Mouse (Mus musculus) intestine, embryonic 14.5 days (tissue): ENCODE results near the gene Nup62. TPM values are rescaled to one million over a fixed set of nuclear protein-coding genes. Genes with fewer than 3 reads are reported as not detected.

Experiments
- ATAC-seq: fragments of 200-750 bp; cut with Nextera tagmentation; replicated peaks from 2 replicates; pipeline ENCODE4 v1.8.0; 2017; ENCODE audit warnings: low read depth, moderate number of reproducible peaks, moderate TSS enrichment, moderate library complexity; ENCODE audit not compliant: low FRiP score, low TSS enrichment
- DNase-seq: peaks from one replicate; pipeline ENCODE4 v3.0.0-alpha.2; 2018; ENCODE audit warnings: low spot score
- H3K27ac ChIP-seq: fragments of 300-500 bp; sonication (generic); 2 replicates; pipeline ENCODE4 v1.5.1; 2014; ENCODE audit warnings: low read depth, mild to moderate bottlenecking, control low read depth
- H3K27me3 ChIP-seq: fragments of 300-500 bp; sonication (generic); replicated peaks from 2 replicates; pipeline ENCODE4 v1.6.1; 2014; ENCODE audit warnings: low read length, control low read depth; ENCODE audit not compliant: control insufficient read depth, insufficient read depth
- H3K36me3 ChIP-seq: fragments of 300-500 bp; sonication (generic); 2 replicates; pipeline ENCODE4 v1.6.1; 2014; ENCODE audit warnings: low read length, control low read depth; ENCODE audit not compliant: control insufficient read depth, insufficient read depth
- H3K4me1 ChIP-seq: fragments of 300-500 bp; sonication (generic); replicated peaks from 2 replicates; pipeline ENCODE4 v1.6.1; 2014; ENCODE audit warnings: low read length, control low read depth, mixed read lengths; ENCODE audit not compliant: control insufficient read depth, insufficient read depth
- H3K4me2 ChIP-seq: fragments of 300-500 bp; sonication (generic); 2 replicates; pipeline ENCODE4 v1.6.1; 2014; ENCODE audit warnings: low read length
- H3K4me3 ChIP-seq: fragments of 300-500 bp; sonication (generic); 2 replicates; pipeline ENCODE4 v1.5.1; 2014; ENCODE audit warnings: low read depth, low read length, control low read depth, mixed read lengths
- H3K9ac ChIP-seq: fragments of 300-500 bp; sonication (generic); 2 replicates; pipeline ENCODE4 v1.6.1; 2014; ENCODE audit warnings: mild to moderate bottlenecking, low read length
- H3K9me3 ChIP-seq: fragments of 300-500 bp; sonication (generic); 2 replicates; pipeline ENCODE4 v1.6.1; 2016; ENCODE audit warnings: low read length, control low read depth; ENCODE audit not compliant: control insufficient read depth
- WGBS: fragments of 180-500 bp; shearing (Covaris S2); extraction: QIAGEN DNeasy Blood & Tissue Kit; methylation state at CpG from one replicate; pipeline ENCODE4 v1.1.7; 2014; 5-methylcytosine and 5-hydroxymethylcytosine counted together
- polyA plus RNA-seq: library from polyadenylated mRNA; unstranded; fragments of >200 nt; fragmentation: Nextera tagmentation; extraction: Ambion mirVana; gene quantifications from 2 replicates; pipeline ENCODE4 v1.2.1, GENCODE M21; 2014

Nup62 gene
- polyA plus RNA-seq, 1 experiment from 2014 or later, result 65.8 TPM

DNA sequence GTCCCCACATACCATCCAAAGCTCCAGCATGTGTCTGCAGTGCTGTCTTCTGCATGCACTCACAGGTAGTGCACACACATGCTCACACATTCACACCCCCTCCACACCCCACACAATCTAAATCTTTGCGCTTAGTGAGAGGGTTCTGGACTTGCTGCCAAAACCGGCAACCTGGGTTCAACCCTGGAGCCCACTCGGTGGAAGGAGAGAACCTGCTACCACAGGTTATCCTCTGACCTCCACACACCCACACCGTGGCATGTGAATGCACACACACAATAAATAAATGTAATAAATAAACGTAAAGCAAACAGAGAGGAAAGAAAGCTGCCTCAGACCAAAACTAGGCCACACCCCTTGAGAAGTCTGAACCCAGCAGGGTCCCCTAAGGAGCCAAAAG, 31.9 kb downstream of the Nup62 start:
- Histone ChIP-seq H3K4me3 (peak overlapping the region; percentile 68), H3K27me3 (no peaks in the 10 kb centered on the region), H3K27ac (0 out of 2 replicates have a peak overlapping the region, but pooled peaks have one; percentile 22), H3K4me2 (peak overlapping the region; percentile 80), H3K9ac (peak overlapping the region; percentile 71), H3K9me3 (no peaks in the 10 kb centered on the region), H3K4me1 (peaks cover 21% of the 10 kb centered on the region), H3K36me3 (peaks cover 48% of the 10 kb centered on the region)
- DNase-seq, result no peak
- WGBS, result 73% methylated on average over 5 of the region's 5 CpGs
- ATAC-seq, result no peak

DNA sequence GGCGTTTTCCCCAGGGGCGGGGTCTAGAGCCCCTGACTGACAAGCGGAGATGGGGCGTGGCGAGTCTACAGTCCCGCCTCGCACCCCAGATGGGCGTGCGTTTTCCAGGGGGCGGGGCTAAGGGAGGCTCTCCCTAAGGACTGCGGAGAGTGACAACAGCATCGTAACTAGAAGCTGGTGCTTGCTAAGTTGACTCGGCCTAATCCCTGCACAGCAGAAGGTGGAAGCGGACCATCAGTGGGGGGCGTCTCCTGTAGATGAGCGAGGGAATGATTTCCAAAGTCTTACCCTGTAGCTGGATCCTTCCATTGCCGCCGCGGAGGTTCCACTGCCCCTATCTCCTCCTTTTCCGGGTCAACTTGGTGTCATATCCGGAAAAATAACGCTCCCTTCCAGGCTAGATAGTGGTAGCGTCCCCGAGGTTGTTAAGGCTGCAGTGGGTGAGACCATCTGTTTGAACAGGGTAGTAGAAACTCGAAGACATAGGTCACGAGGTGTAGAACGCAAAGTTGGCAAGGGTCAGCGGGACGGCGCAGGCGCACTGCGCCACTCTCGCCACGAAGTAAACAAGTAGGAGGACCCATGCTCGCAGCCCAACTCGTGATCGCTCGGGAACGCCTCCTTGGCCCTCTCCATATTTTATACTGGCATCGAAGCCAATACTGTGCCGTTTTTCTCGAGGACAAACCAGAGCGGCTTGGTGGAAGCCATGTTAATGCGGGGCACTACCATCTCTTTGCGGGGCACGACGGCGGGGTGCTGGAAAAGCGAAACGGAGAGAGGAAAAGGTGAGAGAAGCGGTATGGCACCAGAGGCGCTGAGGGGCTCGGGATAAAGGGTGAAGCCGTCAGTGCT, 32.9 kb downstream of the Nup62 start, which contains the start of the genes Akt1s1 and Tbc1d17:
TSS of gene Akt1s1 (plus strand) at position 431 of the 855 bp plus-strand sequence.
TSS of gene Tbc1d17 (minus strand) at position 519 of the 855 bp plus-strand sequence.
- H3K27ac ChIP-seq, result peak within 1 kb of the TSS; percentile 99
- peak; percentile 86 for ATAC-seq
- under 1% methylated on average over 54 of the region's 54 CpGs for WGBS
- peaks cover 46% of the 10 kb centered on the region for H3K36me3 ChIP-seq
- DNase-seq, result peak; percentile 99
- H3K4me2 ChIP-seq, result peak within 1 kb of the TSS; percentile 80
- H3K9ac ChIP-seq, result peak within 1 kb of the TSS; percentile 71
- peak within 1 kb of the TSS; percentile 68 for H3K4me3 ChIP-seq
- no peaks in the 10 kb centered on the region for H3K9me3 ChIP-seq
- peaks cover 29% of the 10 kb centered on the region for H3K4me1 ChIP-seq
- H3K27me3 ChIP-seq, result no peaks in the 10 kb centered on the region

DNA sequence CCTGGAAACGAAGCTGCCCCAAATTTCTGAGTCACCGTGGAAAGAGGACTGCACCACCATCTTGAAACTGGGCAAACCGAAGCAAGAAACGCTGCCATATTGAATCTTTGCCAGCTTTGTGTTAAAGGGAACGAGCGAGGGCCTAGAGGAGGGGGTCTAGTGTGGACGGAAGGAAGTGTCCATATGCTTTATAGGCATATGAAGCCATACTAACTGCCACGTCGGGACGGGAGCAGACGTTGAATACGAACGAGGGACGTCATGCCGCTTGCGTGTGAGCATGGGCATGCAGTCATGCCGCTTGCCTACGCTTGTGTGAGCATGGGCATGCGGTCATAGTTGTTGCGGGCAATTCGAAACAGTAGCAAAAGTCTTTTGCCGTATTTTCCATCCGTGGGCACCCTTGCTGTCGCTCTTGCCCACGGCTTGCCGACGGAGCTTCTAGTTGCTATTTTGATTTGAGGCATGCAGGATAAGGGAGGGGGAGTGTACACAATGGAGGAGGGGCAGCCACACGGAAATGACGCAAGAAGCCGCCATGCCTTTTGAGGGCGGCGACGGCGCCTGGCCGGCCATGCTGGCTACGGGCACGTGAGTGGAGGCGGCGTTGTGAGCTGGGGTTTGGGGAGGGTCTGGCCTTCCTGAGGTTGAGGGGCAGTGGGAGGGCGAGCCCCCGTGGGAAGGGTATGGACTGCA, 33.7 kb downstream of the Nup62 start:
- peak overlapping the region; percentile 99 for H3K27ac ChIP-seq
- peak overlapping the region; percentile 71 for H3K9ac ChIP-seq
- H3K4me3 ChIP-seq, result peak overlapping the region; percentile 68
- DNase-seq, result peak; percentile 92
- H3K27me3 ChIP-seq, result no peaks in the 10 kb centered on the region
- no peaks in the 10 kb centered on the region for H3K9me3 ChIP-seq
- under 1% methylated on average over 40 of the region's 41 CpGs for WGBS
- ATAC-seq, result peak; percentile 61
- peaks cover 34% of the 10 kb centered on the region for H3K4me1 ChIP-seq
- peaks cover 38% of the 10 kb centered on the region for H3K36me3 ChIP-seq
- H3K4me2 ChIP-seq, result peak overlapping the region; percentile 80

DNA sequence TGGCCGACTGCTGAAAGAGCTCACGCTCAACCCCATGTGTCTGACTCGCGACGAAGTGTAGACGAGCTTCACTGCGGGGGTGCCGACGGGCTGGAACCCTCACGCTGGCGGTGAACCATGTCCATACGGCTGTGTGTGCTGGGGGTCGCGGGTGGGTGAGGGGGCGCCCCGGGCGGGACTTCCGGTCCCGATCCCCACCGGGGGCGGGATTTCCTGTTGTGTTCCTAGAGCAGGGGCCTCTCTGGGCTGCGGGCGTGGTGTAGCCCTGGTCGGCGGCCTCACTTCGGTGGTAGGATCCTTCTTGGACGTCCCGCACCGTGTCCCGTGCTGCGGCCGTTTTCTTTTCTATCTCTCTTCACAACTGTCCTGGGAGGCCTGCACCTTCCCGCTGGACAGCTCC, 34.3 kb downstream of the Nup62 start:
- H3K9me3 ChIP-seq, result no peaks in the 10 kb centered on the region
- peak overlapping the region; percentile 99 for H3K27ac ChIP-seq
- no peaks in the 10 kb centered on the region for H3K27me3 ChIP-seq
- peak overlapping the region; percentile 80 for H3K4me2 ChIP-seq
- peak overlapping the region; percentile 71 for H3K9ac ChIP-seq
- DNase-seq, result peak; percentile 86
- WGBS, result 0% methylated on average over 32 of the region's 33 CpGs
- peak; percentile 37 for ATAC-seq
- H3K36me3 ChIP-seq, result peaks cover 33% of the 10 kb centered on the region
- H3K4me3 ChIP-seq, result peak overlapping the region; percentile 68
- H3K4me1 ChIP-seq, result peaks cover 34% of the 10 kb centered on the region

DNA sequence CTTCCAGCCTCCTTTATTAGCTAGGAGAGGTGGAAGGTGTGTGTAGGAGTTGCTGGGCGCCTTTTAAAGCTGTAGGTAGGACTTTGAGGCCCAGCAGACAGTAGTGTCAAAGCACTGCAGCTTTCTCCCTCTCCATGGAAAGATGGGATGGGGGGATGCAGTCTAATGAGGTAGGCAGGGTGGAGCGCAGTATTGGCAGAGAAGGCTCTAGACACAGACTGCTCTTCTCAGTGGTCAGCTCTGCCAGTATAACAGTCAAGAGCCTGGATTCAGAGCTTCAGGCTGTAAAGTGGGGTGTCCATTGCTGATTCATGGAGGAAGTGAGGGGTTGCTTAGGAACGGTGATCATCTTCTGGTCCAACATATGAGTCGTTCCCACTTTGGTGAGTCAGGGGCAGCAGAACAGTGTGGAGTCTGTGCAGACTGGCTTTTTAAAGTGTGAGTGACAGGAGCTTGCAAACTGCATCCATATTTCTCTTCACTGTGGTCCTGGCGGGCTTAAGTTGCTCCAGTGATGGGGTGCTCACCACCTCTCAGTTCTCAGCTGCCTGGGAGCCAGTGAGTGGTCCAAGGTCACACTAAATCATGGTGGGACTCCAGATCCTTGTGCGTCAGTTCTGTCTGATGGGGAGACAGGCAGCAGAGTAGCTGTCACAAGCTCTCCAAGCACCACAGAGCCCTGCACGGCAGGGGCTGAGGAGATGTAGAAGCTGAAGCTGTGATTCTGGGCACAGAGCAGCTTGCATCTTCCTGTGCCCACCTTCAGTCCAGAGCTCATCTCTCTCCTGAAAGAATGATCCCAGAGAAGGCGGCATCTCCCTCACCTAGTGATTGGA, 35.1 kb downstream of the Nup62 start:
- Histone ChIP-seq H3K9me3 (no peaks in the 10 kb centered on the region), H3K4me1 (peaks cover 34% of the 10 kb centered on the region), H3K9ac (peak overlapping the region; percentile 71), H3K36me3 (peaks cover 24% of the 10 kb centered on the region), H3K4me3 (peak overlapping the region; percentile 68), H3K4me2 (peak overlapping the region; percentile 80), H3K27me3 (no peaks in the 10 kb centered on the region), H3K27ac (peak overlapping the region; percentile 99)
- ATAC-seq (no peak), DNase-seq (no peak)
- 70% methylated on average over 8 of the region's 8 CpGs for WGBS

DNA sequence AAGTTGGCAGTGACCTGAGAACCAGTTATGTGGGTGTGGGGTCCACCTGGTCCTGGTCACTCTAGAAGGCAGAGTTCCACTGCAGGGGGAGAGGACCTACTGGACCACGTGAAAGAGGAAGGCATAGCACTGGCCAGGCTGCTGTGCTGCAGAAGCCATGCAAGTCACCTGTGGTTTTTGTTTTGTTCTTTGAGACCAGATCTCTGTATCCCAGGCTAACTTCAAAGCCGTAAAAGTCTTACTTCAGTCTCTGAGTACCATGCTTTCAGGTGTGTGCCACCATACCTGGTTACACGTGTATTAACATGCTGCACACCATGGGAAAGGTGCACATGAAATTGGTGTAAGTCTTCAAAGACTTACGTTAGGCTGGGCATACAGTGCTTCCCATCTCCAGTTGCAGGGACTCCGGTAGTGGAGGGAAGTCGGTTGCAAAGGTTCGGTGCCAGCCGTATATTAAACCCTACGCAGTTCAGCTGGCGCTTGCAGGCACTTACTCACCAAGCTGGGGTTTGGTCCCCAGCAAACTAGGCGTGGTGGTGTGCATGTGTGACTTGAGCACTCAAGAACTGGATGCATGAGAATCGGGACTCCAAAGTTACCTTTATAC, 35.8 kb downstream of the Nup62 start:
- Histone ChIP-seq H3K36me3 (peaks cover 17% of the 10 kb centered on the region), H3K4me2 (no peak overlapping the region), H3K4me1 (peaks cover 39% of the 10 kb centered on the region), H3K27ac (no peak overlapping the region), H3K4me3 (no peak overlapping the region), H3K9ac (no peak overlapping the region), H3K9me3 (no peaks in the 10 kb centered on the region), H3K27me3 (no peaks in the 10 kb centered on the region)
- DNase-seq, result no peak
- WGBS, result 91% methylated on average over 12 of the region's 12 CpGs
- ATAC-seq, result no peak

DNA sequence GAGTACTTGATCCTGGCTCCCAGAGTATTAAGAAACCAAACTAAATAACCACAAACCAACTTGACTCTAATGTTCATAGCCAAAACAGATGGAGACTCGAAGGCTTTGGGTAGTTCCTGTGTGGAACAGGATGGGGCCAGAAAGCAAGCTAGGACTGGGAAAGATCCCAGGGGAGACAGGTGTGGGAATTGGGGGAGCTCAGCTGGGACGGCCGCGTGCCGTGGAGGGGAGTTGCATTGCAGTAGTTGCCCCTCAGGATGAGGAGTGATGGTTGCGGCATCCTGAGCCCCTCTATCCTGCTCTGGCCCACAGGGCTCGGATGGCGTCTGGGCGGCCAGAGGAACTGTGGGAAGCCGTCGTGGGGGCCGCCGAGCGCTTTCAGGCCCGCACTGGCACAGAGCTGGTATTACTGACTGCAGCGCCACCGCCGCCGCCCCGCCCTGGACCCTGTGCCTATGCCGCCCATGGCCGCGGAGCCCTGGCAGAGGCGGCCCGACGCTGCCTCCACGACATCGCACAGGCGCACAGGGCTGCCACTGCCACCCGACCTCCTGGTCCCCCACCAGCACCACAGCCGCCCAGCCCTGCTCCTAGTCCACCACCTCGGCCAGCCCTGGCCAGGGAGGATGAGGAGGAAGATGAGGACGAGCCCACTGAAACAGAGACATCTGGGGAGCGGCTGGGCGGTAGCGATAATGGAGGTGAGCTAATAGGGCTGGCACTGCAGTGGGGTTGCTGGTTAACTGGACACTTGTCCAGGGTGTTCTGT, 36.6 kb downstream of the Nup62 start:
- Histone ChIP-seq H3K36me3 (peaks cover 15% of the 10 kb centered on the region; the same call in 1 of the 2 replicates), H3K4me3 (no peak overlapping the region), H3K27me3 (no peaks in the 10 kb centered on the region), H3K27ac (no peak overlapping the region), H3K9ac (no peak overlapping the region), H3K9me3 (no peaks in the 10 kb centered on the region), H3K4me1 (peaks cover 38% of the 10 kb centered on the region), H3K4me2 (no peak overlapping the region)
- no peak for DNase-seq
- ATAC-seq, result no peak
- WGBS, result 87% methylated on average over 36 of the region's 36 CpGs
